Mouse (Mus musculus) heart, postnatal 0 days (tissue): ENCODE results near the gene Tvp23b. TPM values are rescaled to one million over a fixed set of nuclear protein-coding genes. Genes with fewer than 3 reads are reported as not detected.

Experiments used
- ATAC-seq: fragments of 200-750 bp; cut with Nextera tagmentation; 2 replicates; pipeline ENCODE4 v1.8.0; 2017; ENCODE audit warnings: low read depth, moderate number of reproducible peaks, moderate library complexity; ENCODE audit not compliant: insufficient read depth
- DNase-seq: peaks from one replicate; pipeline ENCODE4 v3.0.0-alpha.2; 2016; ENCODE audit warnings: low spot score
- H3K27ac ChIP-seq: fragments of 300-500 bp; sonication (generic); 2 replicates; pipeline ENCODE4 v1.5.1; 2014; ENCODE audit warnings: low read depth, mild to moderate bottlenecking
- H3K27me3 ChIP-seq: fragments of 300-500 bp; sonication (generic); 2 replicates; pipeline ENCODE4 v1.6.1; 2014; ENCODE audit warnings: low read length, mixed read lengths; ENCODE audit not compliant: control insufficient read depth, insufficient read depth
- H3K36me3 ChIP-seq: fragments of 300-500 bp; sonication (generic); replicated peaks from 2 replicates; pipeline ENCODE4 v1.6.1; 2014; ENCODE audit warnings: low read length, mixed read lengths; ENCODE audit not compliant: control insufficient read depth, insufficient read depth
- H3K4me1 ChIP-seq: fragments of 300-500 bp; sonication (generic); 2 replicates; pipeline ENCODE4 v1.6.1; 2014; ENCODE audit warnings: antibody characterized with exemption; ENCODE audit not compliant: control insufficient read depth, insufficient read depth
- H3K4me2 ChIP-seq: fragments of 300-500 bp; sonication (generic); 2 replicates; pipeline ENCODE4 v1.6.1; 2014; ENCODE audit warnings: low read depth, mild to moderate bottlenecking, low read length, moderate library complexity
- H3K4me3 ChIP-seq: fragments of 300-500 bp; sonication (generic); 2 replicates; pipeline ENCODE4 v1.5.1; 2014; ENCODE audit warnings: low read depth, low read length
- H3K9ac ChIP-seq: fragments of 300-500 bp; sonication (generic); replicated peaks from 2 replicates; pipeline ENCODE4 v1.6.1; 2014; ENCODE audit warnings: low read depth, low read length, mixed read lengths
- H3K9me3 ChIP-seq: fragments of 300-500 bp; sonication (generic); replicated peaks from 2 replicates; pipeline ENCODE4 v1.6.1; 2016; ENCODE audit warnings: low read length; ENCODE audit not compliant: control insufficient read depth
- CTCF ChIP-seq: IDR thresholded peaks from 2 replicates; pipeline ENCODE4 v1.5.1; 2016; ENCODE audit warnings: antibody characterized with exemption, control low read depth, low read depth
- EP300 ChIP-seq: IDR thresholded peaks from 2 replicates; pipeline ENCODE4 v1.6.1; 2016; ENCODE audit warnings: antibody characterized with exemption, low read depth
- WGBS: fragments of 180-500 bp; shearing (Covaris S2); extraction: QIAGEN DNeasy Blood & Tissue Kit; methylation state at CpG from one replicate; pipeline ENCODE4 v1.1.7; 2014; 5-methylcytosine and 5-hydroxymethylcytosine counted together
- polyA plus RNA-seq: library from polyadenylated mRNA; unstranded; fragments of >200 nt; fragmentation: Nextera tagmentation; extraction: Ambion mirVana; gene quantifications from 2 replicates; pipeline ENCODE4 v1.2.1, GENCODE M21; 2015
- total RNA-seq: library from RNA; depleted of rRNA; stranded (reverse); fragments of >200 nt; gene quantifications from 2 replicates; pipeline ENCODE4 v1.2.3, GENCODE M21; 2014; ENCODE audit warnings: low replicate concordance

Tvp23b gene
- total and polyA plus RNA-seq, 2 experiments from 2014 or later = 26.3 to 39.0 TPM

- no peak overlapping the region for H3K4me3 ChIP-seq
- no peak overlapping the region for H3K9ac ChIP-seq
- DNase-seq = no peak
- 72% methylated on average over 4 of the region's 4 CpGs for WGBS
- no peak overlapping the region for H3K27ac ChIP-seq
- no peak overlapping the region for H3K4me2 ChIP-seq
- H3K27me3 ChIP-seq = no peaks in the 10 kb centered on the region
- no peaks in the 10 kb centered on the region for H3K4me1 ChIP-seq
- no peak for ATAC-seq
- TF ChIP-seq EP300 = no peak
- TF ChIP-seq CTCF = no peak
- H3K9me3 ChIP-seq = no peaks in the 10 kb centered on the region
- H3K36me3 ChIP-seq = no peaks in the 10 kb centered on the region
Observed at GRCm38 (mm10) chr11:62865562-62865961, 13.7 kb upstream of the Tvp23b start.

- Histone ChIP-seq H3K9ac (no peak overlapping the region), H3K9me3 (no peaks in the 10 kb centered on the region), H3K4me2 (no peak overlapping the region), H3K27me3 (no peaks in the 10 kb centered on the region), H3K36me3 (no peaks in the 10 kb centered on the region), H3K4me1 (no peaks in the 10 kb centered on the region), H3K4me3 (no peak overlapping the region), H3K27ac (no peak overlapping the region)
- TF ChIP-seq EP300 (no peak), CTCF (no peak)
- WGBS = 75% methylated on average over 7 of the region's 7 CpGs
- DNase-seq = no peak
- no peak for ATAC-seq
Observed at GRCm38 (mm10) chr11:62866685-62867084, 12.6 kb upstream of the Tvp23b start.

- ATAC-seq = no peak
- TF ChIP-seq CTCF (no peak), EP300 (no peak)
- Histone ChIP-seq H3K4me3 (no peak overlapping the region), H3K4me2 (no peak overlapping the region), H3K9ac (no peak overlapping the region), H3K27ac (no peak overlapping the region), H3K9me3 (no peaks in the 10 kb centered on the region), H3K4me1 (no peaks in the 10 kb centered on the region), H3K27me3 (no peaks in the 10 kb centered on the region), H3K36me3 (no peaks in the 10 kb centered on the region)
- no peak for DNase-seq
- 72% methylated on average over 5 of the region's 5 CpGs for WGBS
Observed at GRCm38 (mm10) chr11:62869201-62869600, 10.1 kb upstream of the Tvp23b start.

- Histone ChIP-seq H3K4me3 (no peak overlapping the region), H3K9me3 (no peaks in the 10 kb centered on the region), H3K36me3 (no peaks in the 10 kb centered on the region), H3K27ac (no peak overlapping the region), H3K27me3 (no peaks in the 10 kb centered on the region), H3K9ac (no peak overlapping the region), H3K4me2 (no peak overlapping the region), H3K4me1 (no peaks in the 10 kb centered on the region)
- ATAC-seq (no peak), DNase-seq (no peak)
- no peak for TF ChIP-seq CTCF
- no peak for TF ChIP-seq EP300
- WGBS = 75% methylated on average over 8 of the region's 8 CpGs
Observed at GRCm38 (mm10) chr11:62869715-62870371, 9.4 kb upstream of the Tvp23b start.

GRCm38 (mm10) chr11:62873479-62873878 is 5.8 kb upstream of the Tvp23b start:
- Histone ChIP-seq H3K9me3 (no peaks in the 10 kb centered on the region), H3K27ac (no peak overlapping the region), H3K4me1 (no peaks in the 10 kb centered on the region), H3K36me3 (no peaks in the 10 kb centered on the region), H3K9ac (no peak overlapping the region), H3K4me2 (no peak overlapping the region), H3K27me3 (no peaks in the 10 kb centered on the region), H3K4me3 (no peak overlapping the region)
- 67% methylated on average over 9 of the region's 9 CpGs for WGBS
- no peak for TF ChIP-seq EP300
- TF ChIP-seq CTCF = no peak
- DNase-seq = no peak
- no peak for ATAC-seq

GRCm38 (mm10) chr11:62875696-62876095 is 3.6 kb upstream of the Tvp23b start:
- ATAC-seq = no peak
- no peak overlapping the region for H3K9ac ChIP-seq
- no peak for TF ChIP-seq EP300
- no peak for TF ChIP-seq CTCF
- H3K36me3 ChIP-seq = no peaks in the 10 kb centered on the region
- no peak for DNase-seq
- no peak overlapping the region for H3K27ac ChIP-seq
- no peaks in the 10 kb centered on the region for H3K9me3 ChIP-seq
- 91% methylated on average over 1 of the region's 1 CpGs for WGBS
- no peak overlapping the region for H3K4me3 ChIP-seq
- H3K27me3 ChIP-seq = no peaks in the 10 kb centered on the region
- no peak overlapping the region for H3K4me2 ChIP-seq
- peaks cover 7% of the 10 kb centered on the region for H3K4me1 ChIP-seq
